Mouse (Mus musculus) liver, embryonic 13.5 days (tissue): ENCODE data around the gene Olfr986. TPM values are rescaled to one million over a fixed set of nuclear protein-coding genes. Genes with fewer than 3 reads are reported as not detected.

Experiments
- polyA plus RNA-seq: library from polyadenylated mRNA; unstranded; fragments of >200 nt; fragmentation: Nextera tagmentation; extraction: Ambion mirVana; gene quantifications from 2 replicates; pipeline ENCODE4 v1.2.1, GENCODE M21; 2015

Gene Olfr986
- polyA plus RNA-seq, 1 experiment from 2014 or later = not detected

Other genes starting within 250 kb of the Olfr986 start
- not detected in 2 replicates for gene Olfr974, start 243.4 kb upstream of the Olfr986 start, polyA plus RNA-seq
- gene Olfr975, start 228.9 kb upstream of the Olfr986 start, polyA plus RNA-seq = not detected in 2 replicates
- not detected in 2 replicates for gene Olfr976, start 219.8 kb upstream of the Olfr986 start, polyA plus RNA-seq
- gene Olfr978, start 188.8 kb upstream of the Olfr986 start, polyA plus RNA-seq = not detected in 2 replicates
- gene Olfr979, start 177.5 kb upstream of the Olfr986 start, polyA plus RNA-seq = not detected in 2 replicates
- not detected in 2 replicates for gene Olfr980, start 171.3 kb upstream of the Olfr986 start, polyA plus RNA-seq
- gene Olfr981, start 159.5 kb upstream of the Olfr986 start, polyA plus RNA-seq = not detected in 2 replicates
- not detected in 2 replicates for gene Olfr982, start 107.1 kb upstream of the Olfr986 start, polyA plus RNA-seq
- not detected in 2 replicates for gene Olfr983, start 87.3 kb upstream of the Olfr986 start, polyA plus RNA-seq
- not detected in 2 replicates for gene Olfr984, start 66.7 kb upstream of the Olfr986 start, polyA plus RNA-seq
- gene Olfr985, start 50.7 kb upstream of the Olfr986 start, polyA plus RNA-seq = not detected in 2 replicates
- gene Tmem225, start 32.8 kb upstream of the Olfr986 start, polyA plus RNA-seq = not detected in 2 replicates
- 0.93 and 0.97 TPM in 2 replicates for gene Zfp202, start 11.4 kb downstream of the Olfr986 start, polyA plus RNA-seq
- 0.30 and 0.41 TPM in 2 replicates for gene Scn3b, start 88.3 kb downstream of the Olfr986 start, polyA plus RNA-seq